Mouse (Mus musculus) thymus, postnatal 0 days (tissue): ENCODE results near the gene Wdr74. TPM values are rescaled to one million over a fixed set of nuclear protein-coding genes. Genes with fewer than 3 reads are reported as not detected.
"Not testable (repeated sequence)": the region's sequence is repeated elsewhere in the genome, so short reads cannot be mapped to it uniquely, and the experiment has no call there.

Source experiments
- DNase-seq: peaks from one replicate; pipeline ENCODE4 v3.0.0-alpha.2; 2015; ENCODE audit warnings: low spot score
- polyA plus RNA-seq: library from polyadenylated mRNA; unstranded; fragments of >200 nt; fragmentation: Nextera tagmentation; extraction: Ambion mirVana; gene quantifications from 2 replicates; pipeline ENCODE4 v1.2.1, GENCODE M21; 2015

The Wdr74 gene
- polyA plus RNA-seq, 1 experiment from 2014 or later: 101 TPM

DNA sequence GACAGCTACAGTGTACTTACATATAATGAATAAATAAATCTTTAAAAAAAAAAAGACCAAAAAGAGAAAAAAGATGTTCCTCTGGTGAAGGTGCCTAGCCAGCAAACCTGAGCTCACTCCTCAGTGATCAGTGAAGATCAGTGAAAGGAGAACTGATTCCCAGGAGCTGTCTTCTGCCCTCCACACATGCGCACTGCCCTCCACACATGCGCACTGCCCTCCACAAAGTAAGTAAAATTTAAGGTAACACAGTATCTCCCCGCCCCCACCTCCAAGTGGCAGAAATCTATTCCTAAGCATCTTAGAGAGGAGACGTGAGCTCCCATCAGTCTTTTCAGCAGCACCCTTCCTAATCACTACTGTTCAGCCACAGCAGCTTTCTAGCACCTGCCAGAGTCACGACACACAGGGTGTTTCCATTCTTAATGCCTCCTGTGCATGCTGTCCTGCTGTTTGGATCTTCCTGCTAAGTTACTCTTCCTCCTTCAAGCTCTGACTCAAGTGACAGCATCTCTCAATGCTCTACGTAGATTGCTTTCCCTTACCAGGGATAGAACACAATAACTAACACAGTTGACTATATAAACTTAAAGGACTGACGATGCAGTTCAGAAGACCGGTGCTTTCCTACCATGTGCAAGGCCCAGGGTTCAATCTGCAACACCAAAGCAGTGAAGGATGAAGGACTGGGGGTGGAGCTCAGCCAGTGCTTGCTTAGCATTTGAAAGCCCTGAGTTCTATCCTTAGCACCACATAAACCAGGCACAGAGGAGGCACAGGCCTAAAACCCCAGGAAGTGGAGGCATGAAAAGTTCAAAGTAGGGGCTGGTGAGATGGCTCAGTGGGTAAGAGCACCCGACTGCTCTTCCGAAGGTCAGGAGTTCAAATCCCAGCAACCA lies 19.5 kb upstream of the Wdr74 start:
- no peak for DNase-seq

DNA sequence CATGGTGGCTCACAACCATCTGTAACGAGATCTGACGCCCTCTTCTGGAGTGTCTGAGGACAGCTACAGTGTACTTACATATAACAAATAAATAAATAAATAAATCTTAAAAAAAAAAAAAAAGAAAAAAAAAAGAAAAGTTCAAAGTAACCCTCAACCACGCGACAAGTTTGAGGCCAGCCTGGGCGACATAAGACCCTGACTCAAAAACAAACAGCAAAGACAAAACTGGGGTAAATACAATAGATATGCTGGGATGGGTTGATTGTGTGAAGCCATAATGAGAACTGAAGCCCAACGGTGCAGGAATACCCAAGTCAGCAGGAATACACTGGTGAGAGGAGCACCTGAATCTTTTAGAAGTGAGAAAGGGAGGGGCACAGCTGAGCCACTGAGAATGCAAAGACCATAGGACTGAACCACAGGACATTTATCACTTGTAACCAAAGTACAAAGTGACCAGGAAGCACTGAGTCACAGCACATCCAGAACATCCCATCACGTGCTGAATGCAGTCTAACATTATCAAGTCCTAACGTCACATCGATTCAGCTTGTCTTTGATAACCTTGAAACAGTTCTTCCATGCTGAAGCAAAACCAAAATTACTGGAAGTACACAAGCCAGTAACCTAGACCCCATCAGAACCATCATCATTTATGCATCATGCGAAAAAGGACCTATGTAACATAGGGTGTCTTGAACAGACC lies 18.7 kb upstream of the Wdr74 start:
- DNase-seq: no peak

DNA sequence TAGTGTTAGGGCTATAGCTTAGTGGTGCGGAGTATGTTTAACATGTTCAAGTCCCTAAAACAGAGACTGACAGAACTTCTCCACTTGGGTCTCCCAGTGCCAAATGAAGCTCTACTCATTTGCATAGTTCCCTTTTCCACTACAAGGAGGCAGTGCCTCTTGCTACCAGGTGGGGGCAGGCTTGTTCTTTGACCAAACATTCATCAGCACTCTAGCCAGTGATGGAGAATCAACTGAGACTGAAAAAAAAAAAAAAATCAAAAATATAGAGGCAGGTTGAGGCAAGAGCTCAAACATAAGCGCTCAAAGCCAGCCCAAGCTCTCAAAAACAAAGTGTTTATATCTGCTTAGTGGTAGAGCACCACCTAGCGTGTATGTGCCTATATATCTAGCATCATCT lies 17.3 kb upstream of the Wdr74 start:
- peak; percentile 72 for DNase-seq

DNA sequence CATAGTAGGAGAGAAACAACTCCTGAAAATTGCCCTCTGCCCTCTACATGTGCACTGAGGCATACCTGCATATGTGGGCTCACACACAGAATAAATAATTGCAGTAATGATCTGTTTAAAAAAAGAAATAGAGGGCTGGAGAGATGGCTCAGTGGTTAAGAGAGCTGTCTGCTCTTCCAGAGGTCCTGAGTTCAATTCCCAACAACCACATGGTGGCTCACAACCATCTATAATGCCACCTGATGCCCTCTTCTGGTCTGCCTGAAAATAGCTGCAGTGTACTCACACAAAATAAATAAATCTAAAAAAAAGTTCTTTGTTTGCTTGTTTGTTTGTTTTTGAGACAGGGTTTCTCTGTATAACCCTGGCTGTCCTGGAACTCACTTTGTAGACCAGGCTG lies 16.6 kb upstream of the Wdr74 start:
- DNase-seq: not testable (repeated sequence)

DNA sequence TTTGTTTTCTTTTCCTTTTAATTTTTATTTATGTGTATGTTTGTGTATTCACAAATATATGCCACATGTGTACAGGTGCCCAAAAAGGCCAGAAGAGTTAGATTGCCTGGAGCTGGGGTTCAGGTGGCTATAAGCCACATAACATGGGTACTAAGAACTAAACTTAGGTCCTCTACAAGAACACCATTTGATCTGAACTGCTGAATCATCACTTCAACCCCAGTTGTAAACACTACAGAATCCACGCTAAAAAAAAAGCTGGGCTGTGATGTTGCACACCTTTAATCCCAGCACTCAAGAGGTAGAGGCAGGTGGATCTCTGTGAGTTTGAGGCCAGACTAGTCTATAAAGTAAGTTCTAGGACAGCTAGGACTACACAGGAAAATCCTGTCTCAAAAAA lies 14.2 kb upstream of the Wdr74 start:
- no peak for DNase-seq

DNA sequence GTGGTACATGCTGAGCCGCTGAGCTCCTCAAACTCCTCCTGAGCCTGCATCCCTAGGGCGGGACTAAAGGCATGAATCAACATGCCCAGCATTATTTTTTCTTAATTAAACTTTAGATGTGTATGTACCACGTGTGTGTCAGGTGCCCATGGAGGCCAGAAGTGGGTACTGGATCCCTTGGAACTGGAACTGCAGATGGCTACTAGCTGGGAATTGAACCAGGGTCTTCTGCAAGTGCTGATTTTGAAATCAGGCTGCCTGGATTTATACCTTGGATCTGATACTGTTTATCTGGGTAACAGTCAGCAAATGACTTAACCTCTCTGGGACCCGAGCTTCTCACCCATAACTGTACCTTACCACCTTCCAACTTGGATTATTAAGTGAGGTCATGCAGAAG lies 13.6 kb upstream of the Wdr74 start:
- no peak for DNase-seq

DNA sequence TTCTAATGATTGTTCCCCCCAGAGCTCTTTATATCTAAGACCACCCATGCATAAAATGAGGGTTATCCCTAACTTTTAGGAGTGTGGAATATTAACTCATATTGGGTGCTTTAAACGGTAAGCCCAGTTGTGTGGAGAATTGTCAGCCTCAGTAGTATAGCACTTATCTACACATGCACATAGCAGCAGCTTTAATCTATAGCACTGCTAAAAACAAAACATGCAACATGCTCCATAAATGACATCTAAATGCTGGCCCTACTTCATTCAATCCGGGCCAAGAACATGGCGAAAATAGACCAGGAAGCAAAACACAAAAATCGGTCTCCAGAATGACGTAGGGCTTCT lies 13.1 kb upstream of the Wdr74 start:
- DNase-seq: no peak

DNA sequence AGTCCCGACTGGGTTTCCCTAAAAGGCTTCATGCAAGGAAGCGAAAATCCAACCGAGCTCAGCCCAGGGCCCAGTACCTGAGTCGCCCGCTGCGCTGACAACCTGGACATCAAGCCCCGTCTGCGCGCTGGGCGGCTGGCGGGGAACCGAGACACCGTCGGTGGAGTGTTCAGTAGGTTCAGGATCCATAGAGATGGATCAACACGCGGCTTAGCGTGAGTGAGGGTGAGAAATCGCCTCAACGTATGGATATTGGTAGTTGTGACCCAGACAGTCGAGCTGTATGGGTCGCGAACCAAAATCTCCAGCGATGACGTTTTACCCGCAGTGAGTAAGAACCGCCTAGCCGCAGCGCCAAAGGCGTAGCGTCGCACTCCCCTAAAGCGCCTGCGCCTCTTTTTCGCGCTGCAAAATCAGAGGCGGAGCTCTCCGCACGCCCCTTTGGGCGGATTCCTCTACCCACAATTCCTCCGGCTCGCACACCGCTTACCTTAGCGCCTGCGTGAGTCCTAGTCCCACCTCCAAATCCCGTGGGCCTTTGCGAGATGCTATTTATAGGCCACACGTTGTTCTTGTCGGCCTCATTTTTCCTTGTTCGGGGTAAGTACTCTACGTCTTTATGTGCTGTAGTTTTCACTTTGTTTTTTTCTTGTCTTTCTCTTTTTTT lies 12.6 kb upstream of the Wdr74 start, which contains the start of gene Slc3a2:
Gene Slc3a2, minus strand, starts transcription at position 463 of the 667 bp plus-strand sequence.
- DNase-seq: peak; percentile 99

DNA sequence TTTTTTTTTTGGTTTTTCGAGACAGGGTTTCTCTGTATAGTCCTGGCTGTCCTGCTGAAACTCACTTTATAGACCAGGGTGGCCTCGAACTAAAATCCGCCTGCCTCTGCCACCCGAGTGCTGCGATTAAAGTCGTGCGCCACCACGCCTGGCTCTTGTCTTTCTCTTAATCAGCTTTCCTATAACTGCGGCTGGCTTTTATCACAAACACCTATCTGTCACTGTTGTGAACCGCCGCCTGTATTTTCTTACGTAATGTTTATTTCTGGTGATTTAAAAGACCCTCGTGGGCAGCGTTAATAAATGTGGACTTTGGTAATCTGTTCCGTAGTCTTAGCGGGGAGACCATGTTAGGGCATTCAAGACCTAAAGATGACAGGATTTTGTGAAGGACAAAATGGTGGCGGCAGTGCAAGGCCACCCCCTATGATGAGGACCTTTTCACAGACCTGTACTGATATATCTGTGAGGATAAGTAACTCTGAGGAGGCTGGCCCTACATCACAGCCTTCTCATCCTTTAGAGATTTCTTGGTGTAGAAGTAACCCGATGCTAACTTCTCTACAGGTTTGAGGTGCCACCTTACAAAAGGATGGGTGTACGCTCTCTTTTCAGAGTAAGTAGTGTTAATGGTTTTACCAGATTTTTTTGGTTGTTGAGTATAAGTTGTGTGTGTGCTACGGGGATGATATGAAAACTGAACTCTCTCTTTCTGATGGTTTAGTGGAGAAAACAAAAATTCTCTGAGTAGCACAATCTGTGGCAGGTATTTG lies 11.9 kb upstream of the Wdr74 start:
- no peak for DNase-seq

DNA sequence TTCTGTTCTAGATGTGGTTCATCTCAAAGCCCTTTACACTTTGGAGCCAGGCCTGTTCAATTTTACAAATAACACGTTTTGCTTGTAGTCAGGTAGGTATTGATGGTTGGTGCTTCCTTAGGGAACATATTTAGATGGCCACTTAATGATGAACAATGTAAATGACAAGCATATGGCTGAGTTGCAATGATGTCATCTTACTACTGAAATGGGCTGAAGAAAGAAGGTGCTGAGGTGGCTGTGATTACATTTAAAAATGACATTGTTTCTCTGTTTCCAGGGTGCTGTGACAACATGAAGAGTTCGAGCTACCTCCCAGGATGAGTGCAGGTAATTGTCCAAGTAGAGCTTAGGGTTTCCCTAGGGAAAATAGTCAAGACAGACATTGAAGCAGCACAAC lies 11.2 kb upstream of the Wdr74 start:
- no peak for DNase-seq

DNA sequence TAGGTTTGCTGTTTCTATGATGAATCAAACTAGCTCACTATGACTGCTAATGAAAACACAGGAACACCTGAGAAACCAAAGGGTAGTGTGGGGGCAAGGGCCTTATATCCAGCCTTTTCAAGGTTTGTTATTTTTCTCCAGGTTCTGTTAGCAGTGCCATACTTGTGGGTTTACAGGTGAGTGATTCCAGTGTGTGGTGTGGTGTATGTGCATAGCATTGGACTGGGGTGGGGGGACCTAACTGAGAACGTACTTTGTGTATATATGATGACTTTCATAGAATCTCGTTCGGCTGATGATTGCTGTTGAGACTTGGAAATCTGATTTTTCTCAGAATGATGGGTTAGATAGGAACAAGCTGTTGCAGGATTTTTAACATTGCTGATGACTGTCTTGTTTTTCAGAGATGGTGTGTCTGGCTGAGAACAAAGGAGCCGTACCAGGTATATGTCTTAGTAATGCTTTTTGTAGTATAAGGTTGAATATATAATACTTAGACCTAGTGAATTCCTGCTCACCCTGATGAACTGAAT lies 10.5 kb upstream of the Wdr74 start:
- DNase-seq: no peak

DNA sequence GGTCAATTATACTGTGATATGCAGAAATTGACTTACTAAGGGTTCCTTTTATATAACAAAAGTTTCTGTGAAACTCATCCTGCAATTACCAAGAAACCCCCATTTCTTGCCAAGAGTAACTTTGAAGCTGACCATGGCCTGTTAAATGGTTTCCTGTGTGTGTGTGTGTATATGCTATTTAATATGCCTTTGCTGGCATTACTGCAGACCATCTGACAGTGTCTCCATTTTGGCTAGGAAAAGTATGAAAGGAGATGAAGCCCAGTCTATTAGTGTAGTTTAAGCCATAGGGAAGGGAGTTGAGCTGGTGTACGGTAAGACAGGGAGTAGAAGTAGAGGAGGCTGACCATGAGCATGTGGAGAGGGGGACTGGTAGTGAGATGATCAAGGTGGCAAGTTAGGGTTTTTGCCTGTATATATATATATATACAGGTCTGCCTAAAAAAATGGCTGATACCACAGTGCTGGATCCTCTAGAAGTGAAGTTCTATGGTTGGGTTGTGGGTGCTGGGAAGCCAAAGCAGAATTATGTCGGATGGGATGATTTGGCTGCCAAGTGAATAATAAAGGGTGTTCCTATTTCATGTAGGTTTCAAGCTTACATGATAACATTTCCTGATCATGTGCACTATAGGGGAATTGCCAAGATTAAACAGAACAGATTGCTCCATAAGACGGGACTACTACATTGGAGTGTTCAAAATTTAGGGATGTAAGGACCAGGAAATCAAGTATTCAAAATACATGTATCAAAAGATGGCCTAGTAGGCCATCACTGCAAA lies 8.8 kb upstream of the Wdr74 start:
- no peak for DNase-seq

DNA sequence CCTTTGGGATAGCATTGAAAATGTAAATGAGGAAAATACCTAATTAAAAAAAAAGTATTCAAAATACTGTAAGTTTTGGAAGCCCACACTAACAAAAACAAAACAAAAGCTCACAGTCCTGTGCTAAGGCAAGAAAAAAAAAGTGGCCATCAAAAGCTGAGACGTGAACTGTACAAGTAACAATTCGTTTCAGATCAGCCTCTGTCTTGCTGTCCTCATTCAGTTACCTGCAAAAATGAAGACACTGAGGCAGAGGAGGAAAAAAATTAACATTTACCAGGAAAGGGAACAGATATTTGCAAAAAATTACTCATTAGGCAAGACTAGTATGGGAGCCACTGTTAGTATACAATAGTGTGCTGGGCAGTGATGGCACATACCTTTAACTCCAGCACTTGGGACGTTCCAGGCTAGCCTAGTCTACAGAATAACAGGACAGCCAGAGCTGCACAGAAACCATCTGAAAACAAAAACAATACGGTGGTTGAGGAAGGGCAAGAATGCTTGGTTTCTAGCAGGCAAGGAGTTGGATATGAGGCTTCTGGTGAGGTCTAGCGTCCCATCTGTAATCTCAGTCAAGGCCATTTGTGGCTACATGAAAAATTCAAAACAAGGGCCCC lies 8.0 kb upstream of the Wdr74 start:
- DNase-seq: no peak

DNA sequence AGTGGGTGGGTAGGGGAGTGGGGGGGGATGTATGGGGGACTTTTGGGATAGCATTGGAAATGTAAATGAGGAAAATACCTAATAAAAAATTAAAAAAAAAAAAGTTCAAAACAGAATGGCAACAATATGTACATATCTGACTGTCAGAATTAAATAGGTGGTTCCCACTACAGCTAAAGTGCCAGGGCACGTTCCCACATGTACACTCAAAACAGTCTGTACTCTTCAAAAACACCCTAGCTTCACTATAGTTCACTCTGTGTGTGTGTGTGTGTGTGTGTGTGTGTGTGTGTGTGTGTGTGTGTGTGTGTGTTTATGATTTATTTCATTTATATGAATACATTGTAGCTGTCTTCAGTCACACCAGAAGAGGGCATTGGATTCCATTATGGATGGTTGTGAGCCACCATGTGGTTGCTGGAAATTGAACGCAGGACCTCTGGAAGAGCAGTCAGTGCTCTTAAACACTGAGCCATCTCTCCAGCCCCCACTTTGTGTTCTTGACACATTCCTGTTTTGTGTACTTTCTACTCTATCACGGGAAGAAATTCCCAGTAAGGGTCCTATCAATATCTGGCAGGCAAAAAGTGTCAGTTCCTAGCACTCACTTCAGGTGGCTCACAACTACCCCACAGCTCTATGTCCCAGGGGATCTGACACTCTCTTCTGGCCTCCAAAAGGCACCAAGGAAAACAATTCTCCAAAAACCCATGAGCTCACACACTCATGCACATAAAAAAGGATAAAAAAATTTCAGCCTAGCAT lies 7.1 kb upstream of the Wdr74 start:
- not testable (repeated sequence) for DNase-seq

DNA sequence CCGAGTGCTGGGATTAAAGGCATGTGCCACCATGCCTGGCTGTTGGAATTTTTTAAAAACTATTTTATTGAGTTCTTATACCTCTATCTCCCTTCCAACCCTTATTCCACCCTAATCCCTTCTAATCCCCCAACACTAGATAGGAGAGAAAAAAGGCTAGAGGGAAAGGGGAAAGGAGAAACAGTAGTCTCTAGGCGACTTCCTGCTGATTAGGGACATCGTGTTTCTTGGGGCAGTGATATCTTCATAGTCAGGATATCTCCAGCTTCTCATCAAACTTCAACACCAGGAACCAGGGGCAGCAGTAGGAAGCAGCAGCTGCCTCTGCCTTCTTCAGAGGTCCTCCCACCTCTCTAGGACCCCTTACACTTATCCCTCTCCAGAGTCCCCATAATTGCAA lies 1.3 kb upstream of the Wdr74 start:
- no peak for DNase-seq

DNA sequence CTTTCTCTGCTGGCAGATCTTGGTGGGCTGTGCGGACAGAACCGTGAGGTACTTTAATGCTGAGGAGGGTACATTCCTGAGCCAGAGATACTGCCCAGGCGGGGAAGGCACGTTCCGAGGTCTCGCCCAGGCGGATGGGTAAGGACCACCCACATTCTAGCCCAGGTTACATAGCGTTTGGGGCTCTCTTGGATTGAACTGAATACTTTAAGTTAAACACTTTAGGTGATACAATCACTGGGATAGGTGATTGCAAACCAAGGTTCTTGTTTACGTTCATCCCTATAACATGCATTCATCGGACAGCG lies 487 bp downstream of the Wdr74 start:
- no peak for DNase-seq

DNA sequence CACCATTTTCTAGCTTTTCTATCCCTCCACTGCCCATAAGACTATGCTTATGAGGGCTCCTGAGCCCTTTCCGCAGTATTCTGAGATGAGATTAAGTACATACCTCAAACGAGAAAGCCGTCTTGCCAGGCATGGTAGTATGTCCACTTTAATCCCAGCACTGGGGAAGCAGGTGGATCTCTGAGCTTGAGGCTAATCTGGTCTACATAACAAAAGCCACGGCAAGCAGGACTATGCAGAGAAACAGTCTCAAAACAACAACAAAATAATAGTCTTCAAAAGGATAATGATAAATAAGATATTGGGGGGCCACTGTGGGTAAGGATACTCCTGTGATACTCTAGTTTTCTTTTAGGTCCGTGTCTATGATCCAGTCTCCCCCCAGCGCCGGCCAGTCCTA lies 3.3 kb downstream of the Wdr74 start:
- no peak for DNase-seq

DNA sequence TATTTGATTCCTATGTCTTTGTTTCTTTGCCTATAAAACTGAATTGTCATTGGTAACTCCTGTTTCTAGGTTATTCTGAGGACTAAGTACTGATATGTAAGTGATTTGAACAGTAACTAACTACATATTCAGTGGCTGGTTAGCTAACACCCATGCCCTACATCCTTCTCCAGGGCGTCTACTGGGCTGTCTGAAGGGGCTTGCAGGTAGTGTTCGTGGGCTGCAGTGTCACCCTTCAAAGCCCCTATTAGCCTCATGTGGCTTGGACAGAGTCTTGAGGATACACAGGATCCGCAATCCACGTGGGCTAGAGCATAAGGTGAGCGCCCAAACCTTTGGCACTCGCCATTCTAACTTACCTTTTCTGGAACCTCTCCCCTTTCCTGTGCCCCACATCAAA lies 4.0 kb downstream of the Wdr74 start:
- DNase-seq: no peak

DNA sequence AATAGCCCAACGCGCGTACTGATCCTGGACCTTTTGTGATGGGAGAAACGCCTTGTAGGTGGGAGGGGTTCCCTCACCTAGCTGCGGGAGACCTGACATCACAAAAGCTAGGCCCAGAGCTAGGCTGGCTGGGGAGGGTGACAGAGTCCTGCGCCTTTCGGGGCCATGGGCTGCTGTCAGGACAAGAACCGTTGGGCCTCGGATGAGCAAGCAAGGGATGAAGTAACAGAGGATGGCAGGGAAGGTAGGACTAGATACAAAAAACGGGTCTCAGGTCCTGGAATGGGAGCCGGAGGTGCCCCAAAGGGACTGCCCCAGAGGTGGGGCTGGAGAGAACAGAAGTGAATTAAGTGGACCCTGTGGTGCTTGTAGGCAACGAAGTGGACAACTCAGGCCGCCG lies 5.0 kb downstream of the Wdr74 start, which contains the start of gene 1700092M07Rik:
Gene 1700092M07Rik, plus strand, starts transcription at position 116 of the 400 bp plus-strand sequence.
- DNase-seq: no peak
